Mouse (Mus musculus): ENCODE measurements around the gene Atg101.

DNA sequence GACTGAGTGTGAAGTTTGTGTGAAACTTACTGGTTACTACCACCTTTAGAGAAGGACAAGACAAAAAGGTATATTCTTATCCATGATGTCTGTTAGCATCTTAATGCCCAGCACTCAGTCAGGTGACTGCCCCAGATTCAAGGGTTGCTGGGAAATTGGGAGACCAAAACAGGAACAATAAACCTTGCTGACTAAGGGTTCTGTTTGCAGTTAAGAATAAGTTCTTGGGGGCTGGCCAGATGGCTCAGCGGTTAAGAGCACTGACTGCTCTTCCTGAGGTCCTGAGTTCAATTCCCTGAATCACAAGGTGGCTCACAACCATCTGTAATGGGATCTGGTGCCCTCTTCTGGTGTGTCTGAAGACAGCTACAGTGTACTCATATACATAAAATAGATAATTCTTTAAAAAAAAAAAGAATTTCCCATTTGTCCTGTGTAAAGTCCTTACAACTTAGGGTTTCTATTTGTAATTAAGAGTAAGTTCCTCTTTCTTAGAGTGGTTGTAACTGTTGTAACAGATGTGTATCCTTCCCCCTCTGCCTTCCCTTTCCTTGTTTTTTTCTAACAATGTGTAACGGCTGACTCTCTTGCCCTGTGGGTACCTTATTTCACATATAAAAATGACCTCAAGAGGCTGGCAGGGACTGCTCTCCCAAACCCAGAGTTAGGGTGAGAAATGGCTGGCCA lies 33.9 kb downstream of the Atg101 start:
- TF ChIP-seq CTCF (IDR thresholded peaks at IDR 0.05; ENCODE audit: low read depth) (0 out of 2 replicates have a peak, but pooled peaks have one; percentile 4), EP300 (optimal IDR thresholded peaks at IDR 0.05) (no peak)
